Mouse (Mus musculus) frontal cortex, adult (tissue): ENCODE results near the gene Vmn1r195.
"Not testable (repeated sequence)": the region's sequence is repeated elsewhere in the genome, so short reads cannot be mapped to it uniquely, and the experiment has no call there.

Source experiments
- ATAC-seq: cut with Nextera tagmentation; 2 replicates; pipeline ENCODE4 v1.9.2; 2017; ENCODE audit warnings: mild to moderate bottlenecking, moderate library complexity, mixed read lengths; ENCODE audit not compliant: low TSS enrichment

Vmn1r195 gene

GRCm38 (mm10) chr13:22270222-22270621 is at the start of gene Vmn1r195:
Vmn1r195 (plus strand) TSS chr13:22270522.
- ATAC-seq = not testable (repeated sequence)

- ATAC-seq = not testable (repeated sequence)
Observed at GRCm38 (mm10) chr13:22223060-22223459, 47.3 kb upstream of the Vmn1r195 start, which contains the start of gene Vmn1r193. Vmn1r193 (minus strand) TSS chr13:22223160.

DNA sequence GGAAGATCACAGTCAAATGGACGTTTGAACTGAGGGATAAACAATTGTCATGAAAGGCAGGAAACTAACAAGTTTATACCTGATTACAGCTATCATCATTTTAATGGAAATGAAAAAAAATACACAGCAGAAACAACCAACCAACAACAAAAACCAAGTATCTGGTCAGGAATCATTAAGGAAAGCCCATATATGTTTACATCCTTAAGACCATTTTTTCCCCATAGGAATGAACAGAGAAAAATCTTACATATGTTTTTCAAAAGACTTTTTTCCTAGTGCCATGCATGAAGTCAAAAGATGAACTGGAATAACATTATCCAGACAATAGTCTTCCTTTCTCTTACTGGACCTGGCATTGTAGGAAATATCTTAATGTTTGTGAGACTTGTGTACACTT is 26.4 kb upstream of the Vmn1r195 start, which contains the start of gene Vmn1r194:
Gene Vmn1r194 (plus strand): TSS at position 301 of the 400 bp plus-strand sequence.
- no peak for ATAC-seq

GRCm38 (mm10) chr13:22271721-22272120 is 1.4 kb downstream of the Vmn1r195 start:
- ATAC-seq = no peak

GRCm38 (mm10) chr13:22284578-22284977 is 14.3 kb downstream of the Vmn1r195 start:
- ATAC-seq = 0 out of 2 replicates have a peak, but pooled peaks have one; percentile 27

GRCm38 (mm10) chr13:22289620-22290019 is 19.3 kb downstream of the Vmn1r195 start, which contains the start of gene Vmn1r196:
Vmn1r196 (plus strand) TSS chr13:22289920.
- ATAC-seq = no peak

- not testable (repeated sequence) for ATAC-seq
Observed at GRCm38 (mm10) chr13:22308075-22308474, 37.8 kb downstream of the Vmn1r195 start.

GRCm38 (mm10) chr13:22315361-22315760 is 45.0 kb downstream of the Vmn1r195 start:
- no peak for ATAC-seq

GRCm38 (mm10) chr13:22317366-22317765 is 47.0 kb downstream of the Vmn1r195 start:
- ATAC-seq = no peak

DNA sequence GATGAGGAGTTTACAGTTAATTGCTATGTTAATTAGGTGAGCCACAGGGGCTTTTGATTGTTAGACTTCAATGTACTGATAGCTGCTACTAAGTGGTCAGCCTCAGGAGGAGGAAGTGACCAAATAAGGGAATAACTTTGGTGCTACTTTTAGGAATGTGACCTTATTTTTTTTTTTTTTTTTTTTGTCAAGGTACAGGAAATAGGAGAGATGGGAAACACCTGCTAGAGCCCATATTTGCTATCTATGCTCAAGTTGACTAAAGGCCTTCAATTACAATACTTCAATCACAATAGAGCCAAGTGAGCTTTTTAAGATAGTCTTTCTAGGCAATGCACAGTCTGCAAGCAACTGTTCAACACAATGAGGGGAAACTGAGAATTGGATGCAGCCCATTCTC is 49.8 kb downstream of the Vmn1r195 start:
- no peak for ATAC-seq

DNA sequence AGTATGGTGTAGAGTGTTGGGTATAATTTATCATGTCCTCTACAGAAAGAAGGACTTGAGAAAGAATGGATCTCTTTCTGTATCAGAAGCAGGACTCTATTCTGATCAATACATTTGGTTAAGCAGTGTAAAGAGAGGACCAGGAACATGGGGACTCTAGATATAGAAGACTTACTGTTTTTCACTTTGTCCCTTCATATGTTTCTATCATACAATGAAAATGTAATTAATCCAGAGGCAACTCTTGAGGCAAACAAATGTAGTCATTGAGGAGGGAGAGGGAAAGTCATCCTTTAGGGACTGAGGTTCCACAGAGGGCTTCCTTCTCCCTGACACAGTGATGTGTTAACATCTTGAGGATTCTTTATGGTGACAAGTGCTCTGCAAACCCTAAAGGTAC is 54.0 kb downstream of the Vmn1r195 start, which contains the start of gene Vmn1r197:
Gene Vmn1r197 (plus strand): TSS at position 301 of the 400 bp plus-strand sequence.
- ATAC-seq = no peak
